Mouse (Mus musculus): Measurements from ENCODE around the gene Tpgs1. TPM values are rescaled to one million over a fixed set of nuclear protein-coding genes. Genes with fewer than 3 reads are reported as not detected.

The Tpgs1 gene
- polyA plus RNA-seq, 1 experiment from 2014 or later, result 59.7 TPM

DNA sequence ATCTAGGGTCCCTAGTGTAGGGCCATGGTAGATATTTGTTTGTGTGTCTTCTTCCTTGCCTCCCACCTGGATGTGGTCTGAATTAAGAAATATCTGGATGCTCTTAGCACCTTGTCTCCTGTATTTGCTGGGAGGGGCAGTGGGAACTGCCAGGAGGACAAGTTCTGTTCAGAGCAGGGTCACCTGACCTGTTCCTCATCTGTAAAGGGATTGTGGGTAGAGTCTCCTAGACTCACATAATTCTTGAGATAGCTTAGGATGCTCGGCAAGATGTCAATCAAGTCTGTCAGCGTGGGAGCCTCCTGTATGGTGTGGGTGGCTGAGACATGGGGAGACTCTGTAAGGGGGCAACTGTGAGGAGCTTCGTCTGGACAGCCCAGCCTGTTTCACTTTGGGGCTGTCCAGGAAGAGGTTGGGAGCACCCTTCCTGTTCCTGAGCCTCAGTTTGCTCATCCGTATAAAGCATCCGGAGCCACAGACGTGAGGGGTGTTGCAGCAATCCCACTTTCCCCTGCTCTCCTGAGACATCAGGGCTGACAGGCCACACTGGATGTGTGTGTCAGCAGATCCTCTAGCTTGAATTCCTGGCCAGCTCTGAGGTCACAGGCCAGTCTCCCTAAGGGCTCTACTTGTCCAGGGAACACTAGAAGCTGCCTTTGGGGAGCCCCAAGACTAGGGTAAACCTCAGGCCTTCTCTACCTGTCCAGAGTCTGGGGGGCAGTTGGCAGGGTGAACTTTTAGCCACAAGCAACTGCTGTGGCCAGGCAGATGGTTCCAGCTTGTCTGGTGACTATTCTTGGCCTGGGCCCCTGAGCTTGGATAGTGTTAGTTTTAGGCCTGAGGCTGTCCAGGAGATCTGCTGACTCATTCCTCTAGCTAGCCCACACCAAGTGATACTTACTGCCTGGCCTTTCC, 14.8 kb downstream of the Tpgs1 start:
- peaks cover 14% of the 10 kb centered on the region for H3K4me1 ChIP-seq (replicated peaks; ENCODE audit: control insufficient read depth, insufficient read depth, low read length)
- no peak overlapping the region for H3K27ac ChIP-seq (ENCODE audit: low read depth, low read length)
- ATAC-seq (replicated peaks; ENCODE audit: low FRiP score) (no peak), DNase-seq (ENCODE audit: low spot score) (no peak)
- peaks cover 14% of the 10 kb centered on the region; the same call in 1 of the 2 replicates for H3K36me3 ChIP-seq (ENCODE audit: control insufficient read depth, insufficient read depth, low read length)
- H3K27me3 ChIP-seq (ENCODE audit: control insufficient read depth, insufficient read depth, low read length), result no peaks in the 10 kb centered on the region
- H3K9me3 ChIP-seq (ENCODE audit: control insufficient read depth, low read length), result no peaks in the 10 kb centered on the region
- H3K4me2 ChIP-seq (ENCODE audit: low read depth, low read length, severe bottlenecking), result peak overlapping the region; percentile 92
- H3K4me3 ChIP-seq (ENCODE audit: low read depth, low read length), result peak overlapping the region; percentile 71
- peak overlapping the region; percentile 76; the same call in 1 of the 2 replicates for H3K9ac ChIP-seq (ENCODE audit: low read length)
- WGBS, result 93% methylated on average over 6 of the region's 6 CpGs

DNA sequence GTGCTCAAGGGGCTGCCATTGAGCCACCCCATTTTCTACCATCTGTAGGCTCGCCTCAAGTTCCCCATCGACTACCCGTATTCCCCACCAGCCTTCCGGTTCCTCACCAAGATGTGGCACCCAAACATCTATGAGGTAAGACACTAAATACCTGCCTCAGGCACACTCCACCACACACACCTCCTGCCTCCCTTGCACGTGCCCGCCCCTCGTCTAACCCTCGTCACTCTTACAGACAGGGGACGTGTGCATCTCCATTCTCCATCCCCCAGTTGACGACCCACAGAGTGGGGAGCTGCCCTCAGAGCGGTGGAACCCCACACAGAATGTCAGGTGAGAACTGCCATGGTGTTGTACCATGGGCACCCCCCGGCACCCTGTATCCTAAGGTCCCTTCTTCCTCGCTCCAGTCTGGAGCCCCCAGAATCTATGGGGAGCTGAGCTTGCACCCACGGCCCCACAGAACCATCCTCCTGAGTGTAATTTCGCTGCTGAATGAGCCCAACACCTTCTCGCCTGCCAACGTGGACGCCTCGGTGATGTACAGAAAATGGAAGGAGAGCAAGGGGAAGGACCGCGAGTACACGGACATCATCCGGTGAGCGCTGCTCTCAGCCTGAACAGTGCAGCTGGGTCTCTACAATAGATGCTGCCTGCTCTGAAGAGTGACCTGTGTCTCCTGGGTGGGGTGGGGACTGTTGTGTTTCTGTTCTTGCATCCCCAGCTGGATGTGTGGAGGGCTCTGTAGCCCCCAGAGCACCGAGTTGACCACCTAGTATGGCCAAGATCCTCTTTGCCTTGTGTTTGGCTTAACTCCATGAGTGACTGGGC, 15.8 kb downstream of the Tpgs1 start:
- no peak overlapping the region for H3K4me3 ChIP-seq (ENCODE audit: low read depth, low read length)
- 95% methylated on average over 25 of the region's 25 CpGs for WGBS
- H3K9ac ChIP-seq (ENCODE audit: low read length), result no peak overlapping the region
- peaks cover 16% of the 10 kb centered on the region; the same call in 1 of the 2 replicates for H3K36me3 ChIP-seq (ENCODE audit: control insufficient read depth, insufficient read depth, low read length)
- H3K27me3 ChIP-seq (ENCODE audit: control insufficient read depth, insufficient read depth, low read length), result no peaks in the 10 kb centered on the region
- ATAC-seq (replicated peaks; ENCODE audit: low FRiP score) (no peak), DNase-seq (ENCODE audit: low spot score) (no peak)
- no peaks in the 10 kb centered on the region for H3K9me3 ChIP-seq (ENCODE audit: control insufficient read depth, low read length)
- peaks cover 14% of the 10 kb centered on the region for H3K4me1 ChIP-seq (replicated peaks; ENCODE audit: control insufficient read depth, insufficient read depth, low read length)
- H3K4me2 ChIP-seq (ENCODE audit: low read depth, low read length, severe bottlenecking), result no peak overlapping the region
- no peak overlapping the region for H3K27ac ChIP-seq (ENCODE audit: low read depth, low read length)

DNA sequence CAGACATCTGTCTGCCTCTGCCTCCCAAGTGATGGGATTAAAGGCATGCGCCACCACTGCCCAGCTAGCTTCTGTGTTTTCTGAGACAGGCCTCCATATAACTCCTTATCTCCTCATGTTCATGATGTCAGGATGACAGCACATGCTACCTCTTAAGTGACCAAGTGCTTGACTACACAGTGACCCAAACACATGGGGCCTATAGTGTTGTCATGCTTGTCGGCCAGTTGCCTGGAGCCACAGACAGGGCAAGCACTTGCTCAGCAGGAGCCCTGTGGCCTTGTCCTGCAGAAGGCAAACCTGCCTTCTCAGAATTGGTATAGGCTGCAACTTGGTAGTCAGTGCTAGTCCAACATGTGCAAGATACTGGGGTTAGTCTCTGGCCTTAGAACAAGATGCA, 17.1 kb downstream of the Tpgs1 start:
- peaks cover 16% of the 10 kb centered on the region; the same call in 1 of the 2 replicates for H3K36me3 ChIP-seq (ENCODE audit: control insufficient read depth, insufficient read depth, low read length)
- H3K27ac ChIP-seq (ENCODE audit: low read depth, low read length), result no peak overlapping the region
- ATAC-seq (replicated peaks; ENCODE audit: low FRiP score), result no peak
- no peaks in the 10 kb centered on the region for H3K27me3 ChIP-seq (ENCODE audit: control insufficient read depth, insufficient read depth, low read length)
- 82% methylated on average over 2 of the region's 2 CpGs for WGBS
- no peak overlapping the region for H3K4me2 ChIP-seq (ENCODE audit: low read depth, low read length, severe bottlenecking)
- no peak overlapping the region for H3K4me3 ChIP-seq (ENCODE audit: low read depth, low read length)
- H3K4me1 ChIP-seq (replicated peaks; ENCODE audit: control insufficient read depth, insufficient read depth, low read length), result peaks cover 9% of the 10 kb centered on the region
- DNase-seq (ENCODE audit: low spot score), result no peak
- no peak overlapping the region for H3K9ac ChIP-seq (ENCODE audit: low read length)
- no peaks in the 10 kb centered on the region for H3K9me3 ChIP-seq (ENCODE audit: control insufficient read depth, low read length)

DNA sequence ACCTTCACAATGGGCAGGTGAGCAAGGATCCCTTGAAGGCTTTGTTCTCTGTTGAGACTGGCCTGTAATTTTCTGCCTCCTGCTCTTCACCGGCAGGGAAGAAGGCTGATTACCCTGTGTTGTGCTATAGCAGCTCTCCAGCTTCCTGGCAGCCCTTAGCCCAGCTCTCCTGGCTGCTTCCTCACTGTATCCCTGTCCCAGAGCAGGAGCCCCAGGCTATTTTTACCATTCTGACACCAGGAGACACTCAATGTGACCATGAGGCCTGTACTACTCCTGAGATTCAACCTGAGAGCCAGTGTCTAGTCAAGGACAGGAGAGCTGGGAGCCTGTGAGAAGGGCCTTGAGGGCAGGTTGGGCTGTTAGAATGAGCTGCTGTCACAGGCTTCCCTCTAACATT, 17.5 kb downstream of the Tpgs1 start:
- peaks cover 9% of the 10 kb centered on the region for H3K4me1 ChIP-seq (replicated peaks; ENCODE audit: control insufficient read depth, insufficient read depth, low read length)
- H3K36me3 ChIP-seq (ENCODE audit: control insufficient read depth, insufficient read depth, low read length), result peaks cover 16% of the 10 kb centered on the region; the same call in 1 of the 2 replicates
- H3K4me3 ChIP-seq (ENCODE audit: low read depth, low read length), result no peak overlapping the region
- 100% methylated on average over 1 of the region's 1 CpGs for WGBS
- ATAC-seq (replicated peaks; ENCODE audit: low FRiP score), result no peak
- no peak for DNase-seq (ENCODE audit: low spot score)
- no peak overlapping the region for H3K27ac ChIP-seq (ENCODE audit: low read depth, low read length)
- no peak overlapping the region for H3K4me2 ChIP-seq (ENCODE audit: low read depth, low read length, severe bottlenecking)
- no peaks in the 10 kb centered on the region for H3K27me3 ChIP-seq (ENCODE audit: control insufficient read depth, insufficient read depth, low read length)
- H3K9me3 ChIP-seq (ENCODE audit: control insufficient read depth, low read length), result no peaks in the 10 kb centered on the region
- H3K9ac ChIP-seq (ENCODE audit: low read length), result no peak overlapping the region

GRCm38 (mm10) chr10:79687513-79687912, 18.3 kb downstream of the Tpgs1 start:
- H3K4me1 ChIP-seq (replicated peaks; ENCODE audit: control insufficient read depth, insufficient read depth, low read length), result peaks cover 9% of the 10 kb centered on the region
- H3K9me3 ChIP-seq (ENCODE audit: control insufficient read depth, low read length), result no peaks in the 10 kb centered on the region
- no peak overlapping the region for H3K9ac ChIP-seq (ENCODE audit: low read length)
- DNase-seq (ENCODE audit: low spot score), result no peak
- no peak overlapping the region for H3K27ac ChIP-seq (ENCODE audit: low read depth, low read length)
- ATAC-seq (replicated peaks; ENCODE audit: low FRiP score), result no peak
- no peaks in the 10 kb centered on the region for H3K27me3 ChIP-seq (ENCODE audit: control insufficient read depth, insufficient read depth, low read length)
- no peak overlapping the region for H3K4me3 ChIP-seq (ENCODE audit: low read depth, low read length)
- 89% methylated on average over 6 of the region's 6 CpGs for WGBS
- no peak overlapping the region for H3K4me2 ChIP-seq (ENCODE audit: low read depth, low read length, severe bottlenecking)
- peaks cover 16% of the 10 kb centered on the region; the same call in 1 of the 2 replicates for H3K36me3 ChIP-seq (ENCODE audit: control insufficient read depth, insufficient read depth, low read length)

DNA sequence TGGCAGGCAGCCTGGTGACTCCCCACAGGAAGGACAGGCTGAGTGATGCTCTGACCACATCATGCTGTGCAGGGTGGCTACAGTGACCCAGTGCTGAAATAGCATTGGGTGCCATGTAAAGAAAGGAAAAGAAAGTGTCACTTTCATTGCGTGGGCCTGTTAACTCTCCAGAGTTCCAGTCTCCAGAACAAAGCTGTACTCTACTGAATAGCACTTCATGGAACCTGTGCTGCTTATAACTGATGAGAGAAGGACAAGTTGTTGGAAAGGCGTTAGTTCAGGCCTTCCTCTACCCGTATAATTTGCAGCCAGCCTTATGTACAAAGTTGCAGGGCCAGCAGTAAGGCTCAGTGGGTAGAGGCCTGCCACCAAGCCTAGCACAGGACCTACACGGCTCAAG, 19.6 kb downstream of the Tpgs1 start, which contains the start of gene Gzmm:
Gene Gzmm (plus strand): TSS at position 301 of the 400 bp plus-strand sequence.
- Histone ChIP-seq H3K4me1 (replicated peaks; ENCODE audit: control insufficient read depth, insufficient read depth, low read length) (peaks cover under 1% of the 10 kb centered on the region; the same call in 1 of the 2 replicates), H3K27me3 (ENCODE audit: control insufficient read depth, insufficient read depth, low read length) (no peaks in the 10 kb centered on the region), H3K4me3 (ENCODE audit: low read depth, low read length) (no peak within 1 kb of the TSS), H3K9ac (ENCODE audit: low read length) (no peak within 1 kb of the TSS), H3K9me3 (ENCODE audit: control insufficient read depth, low read length) (no peaks in the 10 kb centered on the region), H3K27ac (ENCODE audit: low read depth, low read length) (no peak within 1 kb of the TSS), H3K36me3 (ENCODE audit: control insufficient read depth, insufficient read depth, low read length) (peaks cover 16% of the 10 kb centered on the region; the same call in 1 of the 2 replicates), H3K4me2 (ENCODE audit: low read depth, low read length, severe bottlenecking) (no peak within 1 kb of the TSS)
- DNase-seq (ENCODE audit: low spot score) (no peak), ATAC-seq (replicated peaks; ENCODE audit: low FRiP score) (no peak)
- WGBS, result 81% methylated on average over 4 of the region's 4 CpGs

GRCm38 (mm10) chr10:79689178-79689577, 20.0 kb downstream of the Tpgs1 start:
- Histone ChIP-seq H3K4me2 (ENCODE audit: low read depth, low read length, severe bottlenecking) (no peak overlapping the region), H3K9ac (ENCODE audit: low read length) (no peak overlapping the region), H3K27me3 (ENCODE audit: control insufficient read depth, insufficient read depth, low read length) (no peaks in the 10 kb centered on the region), H3K4me1 (replicated peaks; ENCODE audit: control insufficient read depth, insufficient read depth, low read length) (no peaks in the 10 kb centered on the region; the same call in 1 of the 2 replicates), H3K27ac (ENCODE audit: low read depth, low read length) (no peak overlapping the region), H3K9me3 (ENCODE audit: control insufficient read depth, low read length) (no peaks in the 10 kb centered on the region), H3K36me3 (ENCODE audit: control insufficient read depth, insufficient read depth, low read length) (peaks cover 16% of the 10 kb centered on the region; the same call in 1 of the 2 replicates), H3K4me3 (ENCODE audit: low read depth, low read length) (no peak overlapping the region)
- DNase-seq (ENCODE audit: low spot score) (no peak), ATAC-seq (replicated peaks; ENCODE audit: low FRiP score) (no peak)
- 93% methylated on average over 3 of the region's 3 CpGs for WGBS

- DNase-seq (ENCODE audit: low spot score), result no peak
- Histone ChIP-seq H3K9ac (ENCODE audit: low read length) (no peak overlapping the region), H3K9me3 (ENCODE audit: control insufficient read depth, low read length) (no peaks in the 10 kb centered on the region), H3K4me3 (ENCODE audit: low read depth, low read length) (no peak overlapping the region), H3K4me1 (replicated peaks; ENCODE audit: control insufficient read depth, insufficient read depth, low read length) (no peaks in the 10 kb centered on the region), H3K27me3 (ENCODE audit: control insufficient read depth, insufficient read depth, low read length) (no peaks in the 10 kb centered on the region), H3K27ac (ENCODE audit: low read depth, low read length) (no peak overlapping the region), H3K36me3 (ENCODE audit: control insufficient read depth, insufficient read depth, low read length) (peaks cover 11% of the 10 kb centered on the region; the same call in 1 of the 2 replicates), H3K4me2 (ENCODE audit: low read depth, low read length, severe bottlenecking) (no peak overlapping the region)
- no peak for ATAC-seq (replicated peaks; ENCODE audit: low FRiP score)
- WGBS, result 96% methylated on average over 2 of the region's 2 CpGs
Measured at GRCm38 (mm10) chr10:79691986-79692548, 22.9 kb downstream of the Tpgs1 start.
